Mouse (Mus musculus) ES-E14 (cell line): ENCODE data around the gene Inpp5f.

Source experiments
- CHD2 ChIP-seq: IDR thresholded peaks from 2 replicates; pipeline ENCODE4 v1.6.1; 2014; ENCODE audit warnings: mild to moderate bottlenecking, low read depth, low read length, inconsistent platforms
- HCFC1 ChIP-seq: IDR thresholded peaks from 2 replicates; pipeline ENCODE4 v1.6.1; 2012; ENCODE audit warnings: low read length, inconsistent platforms, borderline replicate concordance; ENCODE audit not compliant: insufficient read depth
- ZC3H11A ChIP-seq: IDR thresholded peaks from 2 replicates; pipeline ENCODE4 v1.6.1; 2012; ENCODE audit warnings: low read depth, mild to moderate bottlenecking, inconsistent platforms, low read length, borderline replicate concordance
- ZNF384 ChIP-seq: IDR thresholded peaks from 2 replicates; pipeline ENCODE4 v1.6.1; 2012; ENCODE audit warnings: low read depth, low read length, inconsistent platforms

DNA sequence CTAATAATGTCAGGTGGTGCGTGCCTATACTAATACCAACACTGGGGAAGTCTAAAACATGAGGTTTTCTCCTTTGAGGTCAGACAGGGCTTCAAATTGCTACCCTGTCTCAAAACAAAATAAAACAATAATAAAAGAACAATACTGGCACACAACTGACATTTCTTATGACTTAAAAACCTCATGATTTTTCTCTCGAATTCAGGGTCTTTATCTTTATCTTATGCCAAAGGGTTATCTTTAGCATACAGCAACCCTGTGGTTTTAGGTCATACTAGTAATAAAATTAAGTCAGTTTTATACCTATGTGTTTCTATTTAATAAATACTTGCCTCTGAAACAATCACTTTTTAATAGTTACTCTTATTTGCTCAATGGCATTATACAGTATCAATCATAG, 31.7 kb upstream of the Inpp5f start:
- TF ChIP-seq CHD2 (no peak), ZNF384 (no peak), HCFC1 (no peak), ZC3H11A (no peak)
